8 mouse cellular contexts compared by ENCODE assay signal in genomic region chr11:59191231-59192058, GRCm38 (mm10). TPM values are rescaled to one million over a fixed set of nuclear protein-coding genes. Genes with fewer than 3 reads are reported as not detected.
A peak's percentile ranks its signal among the peaks of the same experiment; 100 is the strongest.
DNase-seq lines count a peak whose midpoint lies in the region; ATAC-seq lines count a peak whose summit lies in the region.

No protein-coding gene starts in this region.

- peak; percentile 96 for ATAC-seq in hindbrain, embryonic 13.5 days (ENCODE audit: low FRiP score)

- WGBS in hindbrain, embryonic 13.5 days = under 1% methylated on average over 52 of the region's 59 CpGs

- H3K9me3 ChIP-seq in hindbrain, embryonic 13.5 days = no peaks in the 10 kb centered on the region

- H3K27me3 ChIP-seq in hindbrain, embryonic 13.5 days = peaks cover 9% of the 10 kb centered on the region; the same call in 1 of the 2 replicates

- H3K4me3 ChIP-seq in hindbrain, embryonic 13.5 days = peak overlapping the region; percentile 60

- peak; percentile 91 for DNase-seq in R1 (ENCODE audit: low read depth, low spot score)
- DNase-seq in cerebellum, postnatal 14 days = peak; percentile 87 to 89
- DNase-seq in frontal cortex, postnatal 14 days (ENCODE audit: low spot score in 2 of 2) = peak; percentile 86 to 87
- peak; percentile 89 to 90 for DNase-seq in layer of hippocampus, postnatal 36 days
- peak; percentile 96 for DNase-seq in lung, postnatal 25 days (ENCODE audit: low spot score)
- peak; percentile 82 for DNase-seq in retina, adult 2 months (ENCODE audit: low read depth, low spot score)
- DNase-seq in thymus, postnatal 25 days = peak; percentile 90

- peak overlapping the region; percentile 76 for H3K4me2 ChIP-seq in hindbrain, embryonic 13.5 days

- peak overlapping the region; percentile 86 for H3K9ac ChIP-seq in hindbrain, embryonic 13.5 days

- H3K36me3 ChIP-seq in hindbrain, embryonic 13.5 days = peaks cover 5% of the 10 kb centered on the region

- H3K27ac ChIP-seq in hindbrain, embryonic 13.5 days = peak overlapping the region; percentile 93

- H3K4me1 ChIP-seq in hindbrain, embryonic 13.5 days (replicated peaks) = peaks cover 32% of the 10 kb centered on the region

RNA-seq across cellular contexts. Expression of gene Guk1, which starts 0.6 kb away (rescaled TPM):
- 177 and 182 TPM in 2 replicates for polyA plus RNA-seq in hindbrain, embryonic 13.5 days (2015; fragmentation: Nextera tagmentation; extraction: Ambion mirVana)
- total RNA-seq in layer of hippocampus, postnatal 36 days (2021) = 100 to 1,000 TPM; 127 to 155 TPM

RNA-seq across cellular contexts. Expression of gene Gjc2, which starts 8.4 kb away (rescaled TPM):
- polyA plus RNA-seq in hindbrain, embryonic 13.5 days (2015; fragmentation: Nextera tagmentation; extraction: Ambion mirVana) = 0.14 and 0.17 TPM in 2 replicates
- total RNA-seq in layer of hippocampus, postnatal 36 days (2021) = 10 to 100 TPM; 15.7 to 16.9 TPM

RNA-seq across cellular contexts. Expression of gene Mrpl55, which starts 10.8 kb away (rescaled TPM):
- polyA plus RNA-seq in hindbrain, embryonic 13.5 days (2015; fragmentation: Nextera tagmentation; extraction: Ambion mirVana) = 92.9 and 96.8 TPM in 2 replicates
- total RNA-seq in layer of hippocampus, postnatal 36 days (2021) = 10 to 100 TPM; 33.2 to 38.3 TPM

RNA-seq across cellular contexts. Expression of gene 2310033P09Rik, which starts 16.7 kb away (rescaled TPM):
- polyA plus RNA-seq in hindbrain, embryonic 13.5 days (2015; fragmentation: Nextera tagmentation; extraction: Ambion mirVana) = 30.0 and 32.9 TPM in 2 replicates
- 10 to 100 TPM; 24.0 to 25.2 TPM for total RNA-seq in layer of hippocampus, postnatal 36 days (2021)

RNA-seq across cellular contexts. Expression of gene Iba57, which starts 27.9 kb away (rescaled TPM):
- 6.2 and 7.3 TPM in 2 replicates for polyA plus RNA-seq in hindbrain, embryonic 13.5 days (2015; fragmentation: Nextera tagmentation; extraction: Ambion mirVana)
- total RNA-seq in layer of hippocampus, postnatal 36 days (2021) = 1 to 10 TPM; 8.5 to 8.6 TPM

Comparison
In these comparisons a context has a peak if more than half of its experiments do, and no peak if none do; other contexts are left out.
1. Peak in every context shown above with its lines: DNase-seq, ATAC-seq, H3K4me3 ChIP-seq and H3K27ac ChIP-seq.